Mouse (Mus musculus) fibroblast of lung, adult 2 months (primary cell): ENCODE measurements around the gene Pan3.

Source experiments
- DNase-seq: peaks from one replicate; pipeline ENCODE4 v3.0.0-alpha.2; 2011; ENCODE audit warnings: low read depth

Pan3 gene

DNA sequence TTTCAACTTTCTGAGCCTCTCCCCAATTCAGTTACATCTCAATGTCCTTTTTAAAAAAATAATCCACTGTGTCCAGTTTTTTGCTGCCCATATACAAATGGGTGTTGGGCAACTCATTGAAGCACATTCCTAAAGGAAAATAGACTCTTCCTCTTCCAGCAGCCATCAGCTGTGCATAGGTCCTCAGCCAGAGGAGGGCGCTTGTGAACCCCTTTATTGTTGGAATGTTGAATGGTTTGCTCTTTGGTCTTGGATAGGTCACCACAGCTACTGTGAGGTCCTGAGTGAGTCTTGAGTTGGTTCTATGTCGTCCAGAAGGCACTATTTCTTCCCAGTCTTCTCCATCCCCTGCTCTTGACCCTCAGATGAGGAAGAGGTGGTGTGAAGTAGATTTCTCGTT lies 54.2 kb downstream of the Pan3 start:
- no peak for DNase-seq

DNA sequence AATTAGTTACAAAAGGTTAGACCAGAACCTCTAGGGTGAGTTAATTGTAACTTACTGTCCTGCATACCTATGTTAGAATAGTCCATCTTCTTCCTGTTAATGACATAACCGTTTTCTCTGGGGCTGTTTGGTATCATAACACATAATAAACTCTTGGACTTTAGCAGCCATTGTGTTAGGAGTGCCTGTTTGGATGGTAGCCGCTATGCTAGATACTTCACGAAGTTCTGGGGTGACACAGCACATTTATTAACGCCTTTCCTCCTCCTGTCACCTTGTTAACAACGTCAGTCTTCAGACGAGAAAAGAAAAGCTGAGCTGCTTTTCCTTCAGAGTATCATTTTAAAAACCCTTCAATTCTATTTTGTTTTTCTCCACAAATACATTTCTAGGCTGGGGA lies 59.3 kb downstream of the Pan3 start:
- no peak for DNase-seq

DNA sequence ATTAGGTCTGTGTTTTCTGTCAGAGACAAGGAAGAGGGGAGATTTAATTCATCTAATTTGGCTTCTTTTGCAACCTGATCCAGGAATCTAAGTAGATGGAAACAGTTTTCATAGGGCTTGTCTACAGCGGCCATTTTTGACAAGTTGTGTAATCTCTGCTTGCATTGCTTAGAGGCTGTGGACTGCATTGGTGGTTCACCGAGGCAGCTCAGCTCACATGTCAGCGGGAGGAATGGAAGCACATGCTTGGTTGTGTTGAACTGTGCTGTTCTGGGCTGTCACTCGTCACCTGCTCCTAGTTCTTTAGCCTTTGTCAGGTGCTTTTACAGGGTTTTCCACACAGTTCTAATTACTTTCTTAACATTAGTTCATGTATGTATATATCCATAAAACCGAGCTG lies 60.9 kb downstream of the Pan3 start:
- no peak for DNase-seq

DNA sequence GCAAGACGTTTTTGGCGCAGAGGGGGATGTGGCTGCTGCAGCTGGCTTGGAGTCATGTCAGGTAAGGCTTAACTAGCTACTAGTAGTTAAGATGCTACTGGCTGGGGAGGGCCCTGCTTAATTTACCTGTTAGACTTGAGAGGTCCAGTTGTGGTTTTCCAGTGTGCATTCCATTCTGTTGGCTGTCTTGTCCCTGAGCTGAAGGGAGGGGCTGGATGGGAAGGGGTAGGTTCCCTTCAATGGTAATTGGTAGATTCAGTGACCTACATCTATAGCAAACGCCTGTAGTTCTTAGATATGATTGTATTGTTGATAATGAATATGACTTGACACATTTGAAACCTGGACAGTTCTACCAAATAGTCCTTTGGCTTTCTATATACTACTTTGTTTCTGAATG lies 62.5 kb downstream of the Pan3 start:
- no peak for DNase-seq

DNA sequence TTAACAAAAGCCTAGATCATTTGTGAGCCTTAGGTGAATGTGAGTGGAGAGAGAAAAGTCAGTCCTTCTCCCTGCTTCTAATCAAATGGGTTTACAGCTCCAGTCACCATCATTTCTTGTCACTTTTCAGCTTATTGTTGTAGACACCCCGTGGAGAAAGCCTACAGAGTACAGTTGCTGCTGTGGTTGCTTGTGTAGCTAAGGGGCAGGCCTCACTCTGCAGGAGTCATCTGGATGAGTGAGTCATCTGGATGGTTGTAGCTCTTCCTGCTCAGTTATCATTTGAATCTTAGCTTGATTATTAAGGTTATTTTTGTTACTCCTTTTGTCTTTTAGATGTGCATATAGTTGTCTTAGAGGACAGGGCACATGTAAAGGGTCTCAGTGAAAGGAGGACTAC lies 63.2 kb downstream of the Pan3 start:
- no peak for DNase-seq

DNA sequence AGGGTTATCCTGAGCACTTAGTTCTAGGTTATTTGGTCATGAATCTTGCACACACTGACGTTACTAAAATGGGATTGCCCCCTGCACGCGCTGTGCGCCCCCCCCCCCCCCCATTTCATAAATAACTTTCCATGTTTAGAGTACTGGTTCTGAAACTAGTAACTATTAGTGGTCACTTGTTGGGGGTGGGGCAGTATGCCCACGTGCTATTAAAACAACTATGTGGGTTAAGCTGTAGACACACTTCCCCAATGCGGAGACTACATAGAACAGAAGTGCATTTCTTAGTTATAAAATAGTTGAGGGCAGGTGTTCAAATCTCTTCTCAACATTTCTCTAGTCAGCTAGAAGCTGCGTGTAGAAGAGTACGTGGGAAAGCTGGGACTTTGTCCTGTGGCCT lies 63.7 kb downstream of the Pan3 start:
- DNase-seq: no peak

DNA sequence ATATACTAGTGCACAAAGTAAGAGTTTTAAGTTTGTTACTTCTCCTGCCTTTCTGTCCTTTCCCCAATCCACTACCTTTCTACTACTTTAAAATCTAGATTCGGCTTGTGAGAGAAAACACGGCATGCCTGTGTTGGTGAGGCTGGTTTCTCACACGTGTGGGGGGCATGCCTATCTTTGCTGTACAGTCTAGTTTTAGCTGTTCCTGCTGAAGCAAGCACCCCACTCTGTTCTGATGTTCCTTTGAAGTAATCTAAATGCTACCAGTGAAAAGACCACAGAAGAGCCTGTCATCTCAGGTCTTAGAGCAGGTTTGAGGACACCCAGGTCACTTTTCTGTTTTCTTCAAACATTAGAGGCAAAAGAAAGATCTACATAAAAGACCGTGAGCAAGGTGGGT lies 64.4 kb downstream of the Pan3 start:
- DNase-seq: no peak

DNA sequence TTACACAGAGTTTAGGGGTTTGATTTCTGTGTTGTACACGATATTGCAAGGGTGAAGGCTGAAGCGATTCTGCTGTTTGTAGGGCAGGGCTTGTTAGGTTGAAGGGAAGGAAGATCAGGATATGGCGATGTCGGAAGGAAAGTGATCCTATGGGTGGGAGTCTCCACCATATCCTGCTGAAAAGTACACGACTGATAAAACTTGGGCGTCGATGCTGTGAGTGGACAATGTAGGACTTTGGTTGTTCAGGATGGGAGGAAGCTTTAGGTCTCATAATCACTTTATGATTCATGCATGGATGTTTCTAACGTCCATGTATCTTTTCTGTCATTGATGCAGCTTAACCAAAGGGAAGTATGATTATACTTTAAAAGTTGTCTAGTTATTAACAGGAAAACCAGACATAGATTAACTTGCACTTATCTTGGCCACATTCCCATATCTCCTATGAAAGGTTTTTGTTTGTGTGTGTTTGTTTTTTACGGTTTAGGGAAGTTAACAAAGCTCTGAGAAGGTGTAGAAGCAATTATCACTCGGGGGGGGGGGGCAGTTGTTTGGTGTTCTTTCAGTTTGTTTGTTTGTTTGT lies 64.9 kb downstream of the Pan3 start:
- no peak for DNase-seq

DNA sequence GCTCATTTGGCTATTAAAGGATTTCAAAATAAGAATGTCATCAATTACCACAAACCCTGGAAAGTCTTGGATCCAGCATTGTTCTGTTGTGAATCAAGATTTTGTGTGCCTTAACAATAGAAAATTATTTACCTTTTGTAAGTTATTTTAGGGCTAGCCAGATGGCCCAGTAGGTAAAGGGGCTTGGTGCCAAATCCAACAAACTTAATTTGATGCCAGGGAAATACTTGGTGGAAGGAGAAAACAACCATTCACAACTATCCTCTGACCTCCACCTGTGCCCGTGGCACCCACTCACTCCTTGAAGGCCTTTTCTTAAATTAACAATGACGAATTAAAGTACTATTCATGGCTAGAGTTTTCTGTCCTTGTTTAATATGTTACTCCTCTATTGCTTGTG lies 66.0 kb downstream of the Pan3 start:
- no peak for DNase-seq

DNA sequence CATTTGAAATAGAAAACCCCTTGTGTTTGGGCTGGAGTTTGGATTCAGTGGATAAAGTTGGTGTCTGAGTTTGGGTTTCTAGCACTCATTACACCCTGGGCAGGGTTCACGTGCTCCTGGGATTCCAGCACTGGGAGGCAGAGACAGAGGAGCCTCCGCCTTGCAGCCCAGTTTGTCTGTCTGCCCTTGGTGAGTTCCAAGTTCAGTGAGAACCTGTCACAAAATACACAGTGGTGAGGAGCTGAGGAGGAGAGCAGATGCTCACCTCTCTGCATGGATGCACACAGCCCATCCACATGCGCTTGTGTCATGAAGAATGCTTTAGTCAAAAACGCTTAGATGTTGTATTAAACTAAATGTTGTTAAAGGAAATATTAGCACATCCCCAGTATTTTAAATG lies 67.0 kb downstream of the Pan3 start:
- DNase-seq: no peak

DNA sequence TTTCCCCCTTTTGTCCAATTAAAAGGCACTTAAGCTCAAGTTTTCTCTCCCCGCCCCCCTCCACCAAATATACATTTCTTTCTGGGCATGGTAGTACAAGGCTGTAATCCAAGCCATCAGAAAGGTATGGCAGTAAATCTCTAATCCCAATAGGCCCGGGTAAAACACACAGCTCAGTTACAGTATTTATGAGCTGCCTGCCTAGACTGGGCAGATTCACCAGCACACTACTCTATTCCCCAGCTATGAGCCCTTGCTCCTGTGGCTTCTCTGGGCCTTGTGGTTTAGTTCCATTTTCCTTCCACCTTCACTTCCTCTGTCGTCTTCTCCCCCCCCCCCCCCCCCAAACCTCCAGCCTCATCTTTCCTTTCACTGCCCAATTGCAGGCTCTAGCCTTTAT lies 67.8 kb downstream of the Pan3 start:
- DNase-seq: no peak

DNA sequence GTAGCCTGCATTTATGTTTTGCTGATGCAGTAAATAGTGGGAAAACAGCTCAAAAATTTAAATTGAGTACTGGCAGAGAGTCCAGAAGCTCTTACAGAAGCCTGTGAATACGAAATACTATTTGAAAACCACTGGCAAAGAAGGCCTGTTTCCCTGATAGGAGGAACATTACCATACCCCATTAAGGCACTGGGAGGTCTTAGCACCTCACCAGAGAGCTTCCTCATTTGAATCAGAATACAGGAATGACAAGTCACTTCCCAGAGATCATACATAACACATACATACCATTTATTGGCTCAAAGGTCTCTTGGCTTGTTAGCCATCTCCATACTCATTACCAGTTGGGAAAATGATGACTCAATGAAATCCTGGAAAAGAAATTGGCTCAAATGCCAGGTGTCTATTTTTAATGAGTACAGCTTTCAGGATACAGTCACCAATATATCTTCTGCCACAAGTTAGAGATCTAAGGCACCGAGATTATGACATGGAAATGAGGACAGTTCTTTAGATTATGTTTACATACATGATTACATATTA lies 71.6 kb downstream of the Pan3 start:
- DNase-seq: no peak

DNA sequence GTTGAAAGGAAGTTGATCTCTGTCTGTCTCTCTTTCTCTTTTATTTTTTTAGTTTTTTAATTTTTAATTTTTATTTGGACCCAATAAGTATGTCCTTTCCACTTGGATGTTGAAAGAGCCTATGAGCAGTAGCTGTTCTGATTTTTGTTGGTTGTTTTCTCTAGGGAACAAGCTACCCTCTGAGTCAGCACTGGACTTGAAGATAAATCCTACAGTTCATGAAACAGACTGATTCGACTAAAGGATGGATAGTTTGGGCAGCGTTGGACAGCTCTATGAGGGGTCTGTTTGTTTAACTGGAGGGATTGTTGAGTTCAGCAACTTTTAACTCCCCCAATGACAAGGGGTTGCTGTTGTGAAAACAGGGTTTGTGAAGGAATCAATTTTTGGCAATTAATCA lies 73.0 kb downstream of the Pan3 start:
- no peak for DNase-seq

DNA sequence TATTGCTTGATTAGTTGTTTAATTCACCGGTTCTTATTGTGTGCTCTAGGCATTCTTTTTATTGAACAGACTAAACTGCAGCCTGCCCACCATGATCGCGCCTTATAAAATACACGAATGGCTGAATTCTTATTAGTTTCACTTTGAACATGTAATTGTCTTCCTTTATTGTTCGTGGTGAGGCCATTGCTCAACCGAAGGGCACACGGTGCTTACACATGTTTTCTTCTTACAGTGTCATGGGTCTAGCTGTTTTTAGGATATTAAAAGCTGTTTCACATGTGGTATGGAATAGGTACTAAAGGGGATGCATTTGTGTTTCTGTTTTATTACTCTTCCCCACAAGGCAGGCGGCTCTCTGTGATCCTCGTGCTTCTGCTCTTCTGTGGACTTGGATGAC lies 81.4 kb downstream of the Pan3 start:
- no peak for DNase-seq

DNA sequence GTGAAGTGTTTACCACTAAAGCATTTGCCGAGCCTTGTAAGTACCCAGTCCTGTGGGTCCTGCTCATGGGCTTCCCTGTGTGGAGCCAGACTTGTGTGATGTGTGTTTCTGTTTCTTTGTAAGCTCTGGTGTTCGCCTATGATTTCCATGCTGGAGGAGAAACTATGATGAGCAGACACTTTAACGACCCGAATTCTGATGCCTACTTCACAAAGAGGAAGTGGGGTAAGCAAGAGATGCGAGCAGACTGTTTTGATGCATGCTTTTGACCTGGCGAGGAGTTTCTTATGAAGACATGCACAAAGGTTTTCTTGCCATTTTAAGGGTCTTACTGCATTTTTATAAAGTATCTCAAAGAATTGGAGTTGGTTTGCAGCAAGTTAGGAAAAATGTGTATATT lies 97.0 kb downstream of the Pan3 start:
- no peak for DNase-seq

DNA sequence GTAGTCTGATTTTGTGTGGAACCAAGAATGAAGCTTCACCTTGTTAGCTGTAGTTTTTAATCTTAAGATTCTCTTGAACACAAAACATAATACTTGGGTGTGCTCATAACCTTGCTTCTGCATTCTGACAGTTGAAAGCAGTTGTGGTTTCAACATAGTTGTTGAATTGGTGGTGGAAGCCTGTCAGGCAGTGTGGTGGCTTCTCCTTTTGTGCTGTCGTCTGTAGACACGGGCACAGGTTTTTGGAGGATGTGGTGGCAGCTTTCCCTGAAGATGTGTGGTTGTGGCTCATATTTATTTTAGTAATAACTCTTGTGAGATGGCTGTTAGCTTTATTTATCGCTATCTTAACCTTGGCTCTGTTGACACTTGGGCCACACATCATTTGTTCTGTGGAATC lies 97.8 kb downstream of the Pan3 start:
- DNase-seq: no peak

DNA sequence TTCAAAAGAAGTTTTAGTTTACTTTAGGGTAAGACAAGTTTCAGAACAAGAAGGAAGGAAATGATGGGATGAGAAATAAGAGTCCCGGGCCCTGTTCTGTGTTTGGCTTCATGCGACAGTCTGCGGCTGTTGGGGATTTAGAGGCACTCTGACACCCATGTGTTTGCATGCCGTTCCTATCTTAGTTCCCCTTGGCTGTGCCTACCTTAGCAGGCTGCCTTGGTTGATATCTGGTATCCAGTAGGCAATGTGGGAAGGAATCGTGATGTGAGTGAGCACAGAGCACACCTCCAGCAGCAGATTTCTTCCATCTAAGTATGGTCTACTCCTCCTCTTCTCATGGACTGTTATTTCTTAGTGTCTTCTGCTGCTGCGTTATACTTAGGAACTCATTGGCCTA lies 102.1 kb downstream of the Pan3 start:
- DNase-seq: no peak

DNA sequence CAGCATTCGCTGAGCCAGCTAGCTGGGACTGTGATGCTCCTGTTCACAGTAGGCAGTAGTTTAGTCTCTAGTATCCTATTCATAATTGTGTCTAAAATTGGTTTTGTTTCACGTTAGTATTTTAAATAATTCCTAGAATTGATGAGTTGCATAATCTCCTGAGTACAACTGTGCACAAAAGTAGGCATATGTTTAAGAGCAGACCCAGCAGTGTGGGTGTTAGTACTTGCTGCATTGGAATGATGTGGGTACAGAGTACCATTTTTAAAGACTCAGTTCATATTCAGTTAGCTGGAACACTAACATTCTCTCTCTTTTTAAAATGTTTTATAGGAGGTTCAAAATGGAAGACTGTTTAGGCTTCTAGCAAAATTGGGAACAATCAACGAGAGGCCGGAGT lies 109.4 kb downstream of the Pan3 start:
- no peak for DNase-seq

DNA sequence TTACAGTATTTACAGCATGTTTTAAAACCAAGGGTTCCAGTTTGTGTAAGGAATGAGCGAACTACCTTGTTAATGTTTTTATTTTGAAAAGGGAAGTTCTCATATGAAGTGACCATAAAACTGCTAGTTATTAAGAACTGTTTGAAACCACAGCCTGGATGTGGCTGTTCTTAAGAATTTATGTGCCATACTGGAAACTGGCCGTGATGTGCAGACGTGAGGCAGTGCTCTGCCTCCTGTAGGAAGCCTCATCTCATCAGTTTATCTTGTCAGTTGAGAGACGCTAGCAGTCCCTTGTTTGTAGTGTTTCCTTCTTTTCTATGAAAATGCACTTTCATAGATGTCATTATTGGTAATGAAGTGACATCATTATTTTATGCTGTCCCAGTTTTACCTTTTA lies 109.9 kb downstream of the Pan3 start:
- no peak for DNase-seq

DNA sequence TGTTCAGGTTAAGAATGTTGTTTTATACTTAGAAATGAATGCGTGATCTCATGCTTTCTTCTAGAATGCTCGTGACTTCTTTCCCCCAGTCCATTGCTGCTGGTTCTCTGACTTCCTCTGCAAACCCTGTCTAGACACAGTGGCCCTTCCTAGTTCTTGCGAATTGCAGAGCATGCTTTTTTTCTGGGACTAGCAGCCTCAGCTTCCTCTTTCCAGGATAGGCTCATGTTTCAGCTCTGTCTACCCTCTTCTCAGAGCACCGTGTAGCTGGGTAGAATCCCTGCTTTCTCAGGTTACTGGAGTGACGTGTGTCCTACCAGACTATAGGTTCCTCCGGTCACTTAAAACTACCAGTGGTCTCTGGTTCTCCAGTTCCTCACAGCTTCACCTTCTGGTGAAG lies 112.3 kb downstream of the Pan3 start:
- no peak for DNase-seq

DNA sequence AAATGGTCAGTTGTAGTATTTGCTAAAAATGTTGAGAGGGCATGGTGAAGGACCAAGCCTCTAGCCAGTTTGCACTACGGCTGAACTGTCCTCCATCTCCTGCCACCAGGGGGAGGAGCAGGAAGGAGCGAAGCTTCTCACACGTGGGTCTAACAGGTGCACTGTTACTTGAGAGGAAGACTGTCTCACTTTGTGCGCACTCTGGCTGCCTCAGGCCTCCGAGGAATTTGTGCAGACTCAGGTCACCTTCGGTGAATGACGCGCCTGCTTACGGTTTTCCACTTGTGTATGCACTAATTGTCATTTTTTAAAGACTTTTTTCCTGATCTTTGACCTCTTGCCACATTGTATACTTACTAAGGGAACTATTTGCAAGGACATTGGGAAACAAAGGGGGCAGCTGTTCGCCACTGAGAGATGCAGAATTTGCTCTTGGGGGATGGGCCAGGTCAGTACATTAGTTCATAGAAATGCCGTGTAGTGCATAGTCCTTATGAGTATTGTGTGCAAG lies 115.8 kb downstream of the Pan3 start:
- DNase-seq: no peak

DNA sequence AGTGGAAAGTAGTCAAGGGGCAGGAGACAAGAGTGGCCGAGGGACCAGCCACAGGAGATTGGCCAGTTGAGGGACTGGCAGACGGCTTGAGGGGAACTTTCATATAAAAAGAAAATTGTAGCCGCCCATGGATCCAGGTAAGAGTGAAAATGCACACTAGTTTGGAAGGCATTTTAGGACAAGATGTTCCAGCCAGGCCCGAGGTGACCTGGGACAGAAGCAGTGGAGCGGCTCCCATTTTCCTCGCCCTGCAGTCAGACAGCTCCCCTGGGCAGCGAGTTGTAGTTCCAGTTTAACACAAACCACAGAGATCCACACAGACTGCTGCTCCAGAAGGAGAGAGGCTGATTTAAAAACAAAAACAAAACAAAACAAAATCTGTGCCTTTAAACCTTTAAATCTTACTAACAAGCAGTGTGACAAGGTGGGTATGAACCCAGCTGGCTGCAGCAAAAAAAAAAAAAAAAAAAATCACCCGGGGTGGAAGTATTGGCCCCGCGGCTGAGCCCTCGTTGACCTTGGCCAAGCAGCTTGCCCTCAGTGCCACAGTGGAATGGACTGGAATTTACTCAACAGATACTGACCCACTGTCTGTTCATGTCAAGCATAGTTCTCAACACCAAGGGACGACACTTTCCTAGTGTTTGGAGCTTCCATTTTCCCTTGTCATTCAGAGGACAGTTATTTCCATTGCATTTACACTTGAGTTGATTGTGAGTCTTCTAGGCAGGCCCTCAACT lies 119.2 kb downstream of the Pan3 start:
- no peak for DNase-seq

DNA sequence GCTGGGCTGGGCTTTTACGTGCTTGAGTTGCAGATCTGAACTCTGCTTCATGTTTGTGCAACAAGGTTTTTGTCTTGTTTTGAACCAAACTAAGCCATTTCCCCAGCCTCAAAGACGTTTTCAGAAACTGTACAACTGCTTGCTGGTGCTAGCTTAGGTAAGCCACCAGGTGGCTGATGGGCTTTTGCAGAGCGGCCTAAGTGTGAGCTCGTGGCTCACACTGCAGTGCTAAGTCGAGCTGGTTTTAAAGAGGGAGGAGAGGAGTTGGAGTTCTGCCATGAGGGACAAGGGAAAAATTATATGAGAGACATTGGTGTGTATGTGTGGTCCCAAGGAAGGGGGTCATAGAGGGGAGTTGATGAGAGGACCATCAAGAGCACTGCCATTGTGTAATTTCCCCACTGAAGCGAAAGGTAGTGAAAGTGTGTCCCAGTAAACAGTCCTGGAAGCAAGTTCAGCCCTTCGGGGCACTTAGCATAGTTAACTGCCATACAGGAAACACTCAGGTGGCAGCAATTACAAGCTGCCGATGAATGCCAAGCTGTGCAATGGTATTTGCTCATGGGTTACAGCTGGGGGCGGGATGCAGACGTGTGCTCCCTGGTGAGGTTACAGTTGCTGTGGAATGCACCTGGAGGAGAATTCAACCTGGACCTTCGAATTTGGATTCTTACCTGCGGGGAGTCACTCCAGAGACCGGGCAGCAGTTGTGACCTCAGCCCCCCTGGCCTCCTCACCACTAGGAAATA lies 122.1 kb downstream of the Pan3 start:
- no peak for DNase-seq
